Mouse (Mus musculus): ENCODE measurements around the gene Clec16a.

DNA sequence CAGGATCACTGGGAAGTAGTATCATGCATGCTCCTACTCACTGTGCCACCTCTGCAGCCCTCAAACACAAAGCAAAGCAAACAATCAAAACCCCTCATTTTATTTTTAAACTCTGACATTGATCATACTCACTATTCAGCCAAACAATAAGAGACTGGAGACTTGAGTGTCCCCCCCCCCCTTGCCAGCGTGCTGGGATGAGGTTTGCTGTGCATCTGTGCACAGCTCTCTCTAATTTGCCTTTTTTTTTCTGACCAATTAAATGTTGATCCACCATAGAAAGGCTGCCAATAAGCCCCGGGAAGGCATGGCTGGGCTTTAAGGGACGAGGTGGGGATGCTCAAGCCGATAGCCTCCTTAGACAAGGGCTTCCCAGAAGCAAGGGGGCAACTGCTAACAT lies 37.7 kb upstream of the Clec16a start:
- TF ChIP-seq CTCF (conservative IDR thresholded peaks at IDR 0.05; ENCODE audit: low read length) (no peak), POU5F1 (IDR thresholded peaks at IDR 0.05; ENCODE audit: borderline replicate concordance, low read length) (no peak), NANOG (IDR thresholded peaks at IDR 0.05; ENCODE audit: borderline replicate concordance, low read length) (no peak)

All from E14TG2a.4 (cell line).